Mouse (Mus musculus) layer of hippocampus, adult 8-10 months (tissue): ENCODE measurements around the gene Fancg. TPM values are rescaled to one million over a fixed set of nuclear protein-coding genes. Genes with fewer than 3 reads are reported as not detected.

Experiments
- DNase-seq, 2 experiments: peaks; one replicate each; pipeline ENCODE4 v3.0.0; 2022; ENCODE audit warnings: low spot score in 2 of 2
- total RNA-seq, 4 experiments: library from RNA; stranded (reverse); gene quantifications; 2 replicates each; pipeline ENCODE4 v1.2.4; 2022

Gene Fancg
- total RNA-seq, 4 experiments from 2014 or later: 14.0 to 17.1 (median 15.5) TPM

GRCm38 (mm10) chr4:43035851-43036250 lies 25.5 kb upstream of the Fancg start:
- DNase-seq: no peak

- no peak for DNase-seq
These were observed 23.2 kb upstream of the Fancg start for GRCm38 (mm10) chr4:43033481-43033880.

GRCm38 (mm10) chr4:43032501-43032900 lies 22.2 kb upstream of the Fancg start:
- DNase-seq: no peak

GRCm38 (mm10) chr4:43031237-43031995 lies 21.1 kb upstream of the Fancg start, which contains the start of gene Stoml2:
Gene Stoml2, minus strand, starts transcription at chr4:43031710.
- peak; percentile 92 to 93 for DNase-seq

- DNase-seq: no peak
These were observed 20.5 kb upstream of the Fancg start for GRCm38 (mm10) chr4:43030780-43031230.

GRCm38 (mm10) chr4:43030352-43030751 lies 20.0 kb upstream of the Fancg start:
- no peak for DNase-seq

GRCm38 (mm10) chr4:43029749-43030148 lies 19.4 kb upstream of the Fancg start:
- DNase-seq: no peak

GRCm38 (mm10) chr4:43029121-43029520 lies 18.8 kb upstream of the Fancg start:
- DNase-seq: no peak

GRCm38 (mm10) chr4:43025084-43025960 lies 15.0 kb upstream of the Fancg start, which contains the start of gene Pigo:
Gene Pigo, minus strand, starts transcription at chr4:43025819.
- peak; percentile 90 to 94 for DNase-seq

- no peak for DNase-seq
These were observed 14.4 kb upstream of the Fancg start for GRCm38 (mm10) chr4:43024673-43025072.

GRCm38 (mm10) chr4:43021341-43021740 lies 11.0 kb upstream of the Fancg start:
- no peak for DNase-seq

GRCm38 (mm10) chr4:43020876-43021275 lies 10.6 kb upstream of the Fancg start:
- no peak for DNase-seq

- no peak for DNase-seq
These were observed 9.5 kb upstream of the Fancg start for GRCm38 (mm10) chr4:43019641-43020465.

- DNase-seq: no peak
These were observed 8.9 kb upstream of the Fancg start for GRCm38 (mm10) chr4:43019176-43019575.

GRCm38 (mm10) chr4:43018156-43018555 lies 7.8 kb upstream of the Fancg start:
- DNase-seq: no peak

- no peak for DNase-seq
These were observed 1.8 kb upstream of the Fancg start for GRCm38 (mm10) chr4:43012091-43012490.

- DNase-seq: no peak
These were observed 4.5 kb downstream of the Fancg start for GRCm38 (mm10) chr4:43005765-43006164.

GRCm38 (mm10) chr4:43004951-43005350 lies 5.4 kb downstream of the Fancg start:
- DNase-seq: no peak

GRCm38 (mm10) chr4:43002756-43003439 lies 7.4 kb downstream of the Fancg start:
- DNase-seq: no peak

GRCm38 (mm10) chr4:43001272-43001671 lies 9.0 kb downstream of the Fancg start:
- no peak for DNase-seq
